Mouse (Mus musculus): ENCODE measurements around the gene Wdr73.
A peak's percentile ranks its signal among the peaks of the same experiment; 100 is the strongest.

The Wdr73 gene

GRCm38 (mm10) chr7:80894815-80895519 lies 6.1 kb downstream of the Wdr73 start:
- no peak for DNase-seq (ENCODE audit: low spot score in 2 of 2)

- DNase-seq (ENCODE audit: low spot score in 2 of 2): no peak
Measured at GRCm38 (mm10) chr7:80894196-80894595, 6.9 kb downstream of the Wdr73 start.

- no peak for DNase-seq (ENCODE audit: low spot score in 2 of 2)
Measured at GRCm38 (mm10) chr7:80893753-80894129, 7.3 kb downstream of the Wdr73 start.

GRCm38 (mm10) chr7:80893086-80893752 lies 7.8 kb downstream of the Wdr73 start:
- no peak for DNase-seq (ENCODE audit: low spot score in 2 of 2)

GRCm38 (mm10) chr7:80889841-80890241 lies 11.2 kb downstream of the Wdr73 start:
- DNase-seq (ENCODE audit: low spot score in 2 of 2): peak; percentile 84 to 86

- DNase-seq (ENCODE audit: low spot score in 2 of 2): peak; percentile 50 to 53
Measured at GRCm38 (mm10) chr7:80889021-80889511, 12.0 kb downstream of the Wdr73 start.

GRCm38 (mm10) chr7:80888595-80888994 lies 12.5 kb downstream of the Wdr73 start:
- DNase-seq (ENCODE audit: low spot score in 2 of 2): no peak

- peak in 1 of 2 experiments; percentile 49 for DNase-seq (ENCODE audit: low spot score in 2 of 2)
Measured at GRCm38 (mm10) chr7:80885666-80886065, 15.4 kb downstream of the Wdr73 start.

GRCm38 (mm10) chr7:80882830-80883505 lies 18.1 kb downstream of the Wdr73 start:
- DNase-seq (ENCODE audit: low spot score in 2 of 2): peak; percentile 83 to 85

GRCm38 (mm10) chr7:80875727-80876126 lies 25.3 kb downstream of the Wdr73 start:
- no peak for DNase-seq (ENCODE audit: low spot score in 2 of 2)

GRCm38 (mm10) chr7:80873631-80874030 lies 27.4 kb downstream of the Wdr73 start:
- DNase-seq (ENCODE audit: low spot score in 2 of 2): no peak

- DNase-seq (ENCODE audit: low spot score in 2 of 2): no peak
Measured at GRCm38 (mm10) chr7:80873038-80873437, 28.0 kb downstream of the Wdr73 start.

- DNase-seq (ENCODE audit: low spot score in 2 of 2): no peak
Measured at GRCm38 (mm10) chr7:80868686-80869085, 32.4 kb downstream of the Wdr73 start.

- no peak for DNase-seq (ENCODE audit: low spot score in 2 of 2)
Measured at GRCm38 (mm10) chr7:80866514-80867147, 34.4 kb downstream of the Wdr73 start.

- no peak for DNase-seq (ENCODE audit: low spot score in 2 of 2)
Measured at GRCm38 (mm10) chr7:80865521-80865920, 35.5 kb downstream of the Wdr73 start.

GRCm38 (mm10) chr7:80864831-80865230 lies 36.2 kb downstream of the Wdr73 start:
- DNase-seq (ENCODE audit: low spot score in 2 of 2): peak; percentile 75 to 84

- DNase-seq (ENCODE audit: low spot score in 2 of 2): no peak
Measured at GRCm38 (mm10) chr7:80864151-80864550, 36.9 kb downstream of the Wdr73 start.

- DNase-seq (ENCODE audit: low spot score in 2 of 2): no peak
Measured at GRCm38 (mm10) chr7:80863520-80863919, 37.5 kb downstream of the Wdr73 start.

GRCm38 (mm10) chr7:80862475-80862874 lies 38.6 kb downstream of the Wdr73 start:
- no peak for DNase-seq (ENCODE audit: low spot score in 2 of 2)

- DNase-seq (ENCODE audit: low spot score in 2 of 2): peak; percentile 84 to 88
Measured at GRCm38 (mm10) chr7:80860729-80861274, 40.3 kb downstream of the Wdr73 start, which contains the start of gene Zscan2. Gene Zscan2 (plus strand): TSS chr7:80860920.

GRCm38 (mm10) chr7:80860227-80860626 lies 40.8 kb downstream of the Wdr73 start:
- peak; percentile 69 to 71 for DNase-seq (ENCODE audit: low spot score in 2 of 2)

- peak; percentile 65 to 78 for DNase-seq (ENCODE audit: low spot score in 2 of 2)
Measured at GRCm38 (mm10) chr7:80857181-80857580, 43.9 kb downstream of the Wdr73 start.
